Mouse (Mus musculus): Measurements from ENCODE around the gene Cpeb2. TPM values are rescaled to one million over a fixed set of nuclear protein-coding genes. Genes with fewer than 3 reads are reported as not detected.

Cpeb2 gene
- polyA plus RNA-seq, 1 experiment = 1.5 TPM

GRCm38 (mm10) chr5:43337212-43337611, 104.2 kb downstream of the Cpeb2 start:
- H3K27me3 ChIP-seq (ENCODE audit: control insufficient read depth, insufficient read depth, insufficient read length) = no peaks in the 10 kb centered on the region
- no peak overlapping the region for H3K4me3 ChIP-seq (ENCODE audit: insufficient read depth, poor library complexity, severe bottlenecking)
- no peaks in the 10 kb centered on the region for H3K79me2 ChIP-seq (ENCODE audit: control insufficient read depth, insufficient read depth)
- H3K36me3 ChIP-seq (ENCODE audit: control insufficient read depth, insufficient read depth) = no peaks in the 10 kb centered on the region
- TF ChIP-seq MYOD1 (IDR thresholded peaks at IDR 0.05; ENCODE audit: control insufficient read depth, insufficient read length, low read depth) (no peak), FOSL1 (IDR thresholded peaks at IDR 0.05; ENCODE audit: insufficient read depth, low read length, poor library complexity, severe bottlenecking) (no peak), CTCF (IDR thresholded peaks at IDR 0.05; ENCODE audit: control insufficient read depth, insufficient read depth, insufficient read length) (no peak), MAX (IDR thresholded peaks at IDR 0.05) (no peak), MYOG (IDR thresholded peaks at IDR 0.05; ENCODE audit: control insufficient read depth, extremely low read depth, insufficient read length) (no peak), USF1 (IDR thresholded peaks at IDR 0.05; ENCODE audit: low read depth) (no peak), CEBPB (IDR thresholded peaks at IDR 0.05; ENCODE audit: low read depth) (no peak)
- no peak overlapping the region for H3ac ChIP-seq (ENCODE audit: control insufficient read depth, insufficient read length, low read depth)
- H3K79me3 ChIP-seq (ENCODE audit: low read depth) = no peaks in the 10 kb centered on the region

GRCm38 (mm10) chr5:43338771-43339475, 106.0 kb downstream of the Cpeb2 start:
- no peak overlapping the region for H3K4me3 ChIP-seq (ENCODE audit: insufficient read depth, poor library complexity, severe bottlenecking)
- H3K36me3 ChIP-seq (ENCODE audit: control insufficient read depth, insufficient read depth) = no peaks in the 10 kb centered on the region
- TF ChIP-seq MAX (IDR thresholded peaks at IDR 0.05) (no peak), MYOG (IDR thresholded peaks at IDR 0.05; ENCODE audit: control insufficient read depth, extremely low read depth, insufficient read length) (no peak), CEBPB (IDR thresholded peaks at IDR 0.05; ENCODE audit: low read depth) (no peak), USF1 (IDR thresholded peaks at IDR 0.05; ENCODE audit: low read depth) (no peak), CTCF (IDR thresholded peaks at IDR 0.05; ENCODE audit: control insufficient read depth, insufficient read depth, insufficient read length) (no peak), MYOD1 (IDR thresholded peaks at IDR 0.05; ENCODE audit: control insufficient read depth, insufficient read length, low read depth) (no peak), FOSL1 (IDR thresholded peaks at IDR 0.05; ENCODE audit: insufficient read depth, low read length, poor library complexity, severe bottlenecking) (no peak)
- no peaks in the 10 kb centered on the region for H3K79me2 ChIP-seq (ENCODE audit: control insufficient read depth, insufficient read depth)
- H3ac ChIP-seq (ENCODE audit: control insufficient read depth, insufficient read length, low read depth) = no peak overlapping the region
- H3K27me3 ChIP-seq (ENCODE audit: control insufficient read depth, insufficient read depth, insufficient read length) = no peaks in the 10 kb centered on the region
- no peaks in the 10 kb centered on the region for H3K79me3 ChIP-seq (ENCODE audit: low read depth)

Measured in C2C12 (cell line).